Mouse (Mus musculus) gastrocnemius, adult 8-10 months (tissue): ENCODE data around the gene Creb3l4. TPM values are rescaled to one million over a fixed set of nuclear protein-coding genes. Genes with fewer than 3 reads are reported as not detected.
"Not testable (repeated sequence)": the region's sequence is repeated elsewhere in the genome, so short reads cannot be mapped to it uniquely, and the experiment has no call there.

Experiments used
- DNase-seq, 2 experiments: peaks; one replicate each; pipeline ENCODE4 v3.0.0; 2022; ENCODE audit warnings: low spot score in 2 of 2
- total RNA-seq, 4 experiments: library from RNA; stranded (reverse); gene quantifications; 2 replicates each; pipeline ENCODE4 v1.2.4; 2022

Creb3l4 gene
- not detected for total RNA-seq

DNA sequence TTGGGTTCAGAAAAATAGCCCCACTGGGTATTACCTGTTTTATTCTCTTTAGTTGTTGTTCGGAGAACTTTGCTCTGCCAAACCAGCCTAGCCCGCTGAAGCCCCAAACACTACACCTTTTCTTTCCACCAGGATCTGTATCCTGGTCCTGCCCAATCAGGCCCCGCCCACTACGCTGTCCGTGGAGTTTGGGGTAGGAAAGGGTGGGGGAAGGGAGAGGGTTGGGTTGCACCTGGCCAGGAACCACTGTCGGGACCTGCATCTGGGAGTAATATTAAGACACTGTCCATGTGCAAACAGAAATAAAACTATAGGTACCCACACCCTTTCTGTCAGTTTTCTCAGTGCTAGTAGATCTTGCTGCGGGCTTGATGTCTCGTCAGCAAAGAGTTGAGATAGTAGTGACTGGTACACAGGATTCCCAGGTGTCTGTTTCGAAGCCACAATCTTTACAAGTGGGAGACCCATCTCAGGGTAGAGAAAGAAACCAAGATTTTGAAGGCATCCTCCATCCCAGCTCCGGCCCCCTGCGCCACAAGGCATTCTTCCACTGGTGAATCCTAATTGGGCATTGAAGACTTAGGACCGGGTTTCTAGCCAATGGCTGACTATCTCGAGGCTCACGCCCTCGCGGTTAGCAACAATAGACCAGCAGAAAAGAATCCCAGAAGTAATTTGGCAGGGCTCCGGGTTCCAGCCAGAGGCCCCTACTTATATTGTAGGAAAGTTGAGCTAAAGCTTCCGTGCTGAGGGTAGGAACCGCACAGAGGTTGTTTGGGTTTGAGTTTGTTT lies at the start of gene Creb3l4:
Creb3l4 (minus strand) TSS at position 529 of the 792 bp plus-strand sequence.
- no peak for DNase-seq

DNA sequence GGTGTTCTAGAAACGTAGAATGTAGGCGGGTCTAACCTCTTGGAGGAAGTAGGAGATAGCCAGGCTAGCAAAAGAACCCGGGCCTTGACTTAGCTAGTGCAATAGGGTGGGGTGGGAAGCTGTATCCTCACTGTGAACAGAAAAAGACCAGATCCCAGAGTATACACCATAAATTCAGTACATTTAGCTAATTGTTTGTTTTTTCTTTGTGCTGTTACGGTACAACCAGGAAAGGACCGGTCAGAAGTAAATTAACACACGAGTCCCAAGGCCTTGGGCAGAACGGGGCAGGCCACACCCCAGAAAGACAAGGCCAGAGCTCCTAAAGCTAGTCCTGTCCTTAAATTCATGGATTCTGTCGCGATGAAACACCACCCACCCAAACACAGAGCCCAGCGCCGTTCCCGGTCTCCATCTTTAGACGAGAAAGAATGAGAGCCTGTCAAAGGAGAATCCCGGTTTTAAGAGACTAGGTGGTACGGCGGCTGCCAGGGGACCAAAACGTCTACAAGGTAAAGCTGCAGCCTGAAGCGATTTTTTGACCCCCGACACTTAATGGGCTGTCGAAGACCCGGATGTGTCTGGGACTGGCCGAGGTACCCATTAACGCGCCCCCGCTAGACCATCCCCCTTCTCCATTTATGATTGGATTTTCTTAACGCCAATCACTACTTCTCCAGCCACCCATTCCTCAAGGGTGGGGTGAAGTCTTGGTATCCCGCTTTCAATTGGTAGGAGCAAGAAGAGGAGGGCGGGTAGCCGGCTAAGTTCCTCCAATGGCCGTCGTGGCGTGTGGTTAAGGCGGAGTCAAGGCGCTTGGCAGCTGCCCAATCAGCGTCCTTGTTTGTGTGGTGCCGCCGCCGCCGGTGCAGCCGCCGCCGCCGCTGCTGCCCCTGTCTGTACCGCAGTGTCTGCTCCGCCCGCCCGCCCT lies 49.3 kb upstream of the Creb3l4 start, which contains the start of gene Gatad2b:
Gatad2b (plus strand) TSS at position 834 of the 931 bp plus-strand sequence.
- DNase-seq = peak; percentile 97 to 99

GRCm38 (mm10) chr3:90291982-90292344 lies 48.7 kb upstream of the Creb3l4 start:
- DNase-seq = no peak

DNA sequence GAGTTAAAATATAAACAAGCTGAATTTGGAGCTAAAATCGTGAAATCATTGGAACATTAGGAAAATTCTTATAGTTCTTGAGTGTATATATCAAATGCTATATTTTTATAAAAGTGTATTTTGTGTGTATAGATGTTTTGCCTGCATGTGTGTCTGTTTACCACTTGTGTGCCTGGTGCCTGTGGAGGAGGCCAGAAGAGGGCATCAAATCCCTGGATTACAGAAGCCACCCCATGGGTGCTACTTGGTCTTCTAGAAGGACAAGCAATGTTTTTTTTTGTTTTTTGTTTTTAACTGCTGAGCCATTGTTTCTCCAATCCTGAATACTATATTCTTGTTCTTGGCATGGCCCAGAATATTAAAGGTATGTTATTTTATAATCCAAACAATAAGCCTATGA lies 47.3 kb upstream of the Creb3l4 start:
- DNase-seq = no peak

DNA sequence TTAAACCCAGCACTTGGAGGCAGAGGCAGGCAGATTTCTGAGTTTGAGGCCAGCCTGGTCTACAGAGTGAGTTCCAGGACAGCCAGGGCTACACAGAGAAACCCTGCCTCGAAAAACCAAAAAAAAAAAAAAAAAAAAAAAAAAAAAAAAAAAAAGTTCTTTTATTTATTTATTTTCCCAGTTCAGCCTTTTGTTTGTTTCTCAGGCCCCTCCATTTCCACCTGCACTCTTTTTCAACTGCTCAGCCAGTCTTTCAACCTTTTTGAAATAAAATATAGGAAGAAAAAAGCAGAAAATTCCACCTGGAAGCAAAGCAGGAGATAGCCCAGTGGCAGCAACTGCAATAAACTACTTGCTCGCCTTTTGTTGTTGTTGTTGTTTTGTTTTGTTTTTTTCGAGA lies 46.1 kb upstream of the Creb3l4 start:
- not testable (repeated sequence) for DNase-seq

DNA sequence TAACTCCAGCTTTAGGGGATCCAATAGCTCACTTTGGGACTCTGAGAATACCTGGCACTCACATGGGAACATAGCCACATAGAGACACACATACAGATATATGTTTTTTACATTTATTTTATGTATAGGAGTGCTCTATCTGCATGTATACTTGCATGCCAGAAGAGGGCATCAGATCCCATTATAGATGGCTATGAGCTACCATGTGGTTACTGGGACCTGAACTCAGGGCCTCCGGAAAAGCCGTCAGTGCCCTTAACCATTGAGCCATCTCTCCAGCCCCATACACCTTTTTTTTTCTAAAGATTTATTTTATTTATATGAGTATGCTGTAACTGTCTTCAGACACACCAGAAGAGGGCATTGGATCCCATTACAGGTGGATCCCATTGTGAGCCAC lies 40.8 kb upstream of the Creb3l4 start:
- no peak for DNase-seq

- DNase-seq = no peak
Observed at GRCm38 (mm10) chr3:90280708-90281107, 37.4 kb upstream of the Creb3l4 start.

DNA sequence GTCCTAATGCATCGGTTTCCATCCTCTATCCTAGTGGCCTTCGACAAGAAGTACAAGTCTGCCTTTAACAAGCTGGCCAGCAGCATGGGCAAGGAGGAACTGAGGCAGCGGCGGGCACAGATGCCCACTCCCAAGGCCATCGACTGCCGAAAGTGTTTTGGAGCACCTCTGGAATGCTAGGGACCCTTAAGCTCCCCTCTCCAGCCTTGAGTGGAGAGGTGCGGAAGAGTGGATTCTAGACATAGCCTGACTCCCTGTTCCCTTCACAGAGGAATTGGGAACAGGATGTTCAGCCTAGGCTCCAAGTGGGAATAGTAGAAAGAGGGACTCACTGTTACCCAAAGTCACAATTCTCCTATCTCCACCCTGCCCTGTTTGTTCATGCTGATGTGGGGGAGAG lies 36.4 kb upstream of the Creb3l4 start:
- DNase-seq = no peak

DNA sequence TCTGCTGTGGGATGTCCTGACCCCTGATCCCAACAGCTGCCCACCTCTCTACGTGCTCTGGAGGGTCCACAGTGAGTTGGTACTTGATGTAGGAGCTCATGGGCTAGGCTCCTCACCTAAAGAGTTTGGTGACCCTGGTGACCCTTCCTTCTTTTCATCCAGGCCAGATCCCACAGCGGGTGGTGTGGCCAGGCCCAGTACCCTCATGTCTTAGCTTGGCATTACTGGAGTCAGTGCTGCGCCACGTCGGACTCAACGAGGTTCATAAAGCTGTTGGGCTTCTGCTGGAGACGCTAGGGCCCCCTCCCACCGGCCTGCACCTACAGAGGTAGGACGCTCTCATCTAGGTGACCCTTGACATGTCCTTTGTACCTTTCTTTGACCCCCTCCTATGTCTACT lies 35.9 kb upstream of the Creb3l4 start:
- no peak for DNase-seq

GRCm38 (mm10) chr3:90278211-90278610 lies 34.9 kb upstream of the Creb3l4 start:
- DNase-seq = no peak

DNA sequence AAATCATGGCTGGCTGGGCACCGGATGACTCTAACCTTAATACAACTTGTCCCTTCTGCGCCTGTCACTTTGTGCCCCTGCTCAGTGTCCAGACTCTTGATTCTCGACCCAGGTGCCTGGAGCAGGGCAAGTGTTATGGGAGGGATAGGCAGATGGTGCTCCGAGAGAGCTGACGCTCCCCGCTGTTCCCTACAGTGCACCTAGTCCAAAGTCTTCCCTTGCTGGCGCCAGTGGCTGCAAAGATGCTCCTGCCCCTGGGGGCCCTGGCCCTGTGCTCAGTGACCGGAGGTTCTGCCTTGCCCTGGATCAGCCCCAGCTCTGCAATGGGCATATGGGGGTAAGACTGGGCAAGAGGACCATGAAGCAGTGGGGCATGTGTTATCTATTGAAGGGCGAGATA lies 34.5 kb upstream of the Creb3l4 start:
- DNase-seq = no peak

DNA sequence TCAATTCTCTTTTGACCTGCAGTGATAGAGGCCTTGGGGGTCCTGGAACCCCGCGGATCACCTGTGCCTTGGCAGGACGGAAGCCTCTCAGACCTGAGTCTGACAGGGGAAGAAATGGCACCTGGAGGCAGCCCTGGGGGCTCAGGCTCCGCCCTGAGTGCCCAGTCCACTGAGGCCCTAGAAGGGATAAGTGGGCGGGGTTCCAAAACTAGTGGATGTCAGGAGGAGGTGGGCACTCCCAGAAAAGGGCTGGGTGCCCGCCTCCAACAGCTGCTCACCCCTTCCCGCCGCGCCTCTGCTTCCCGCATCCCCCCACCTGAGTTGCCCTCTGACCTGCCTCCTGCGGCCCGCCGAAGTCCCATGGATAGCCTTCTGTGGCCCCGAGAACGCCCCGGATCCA lies 33.5 kb upstream of the Creb3l4 start:
- DNase-seq = no peak

- DNase-seq = no peak
Observed at GRCm38 (mm10) chr3:90275286-90275685, 32.0 kb upstream of the Creb3l4 start.

DNA sequence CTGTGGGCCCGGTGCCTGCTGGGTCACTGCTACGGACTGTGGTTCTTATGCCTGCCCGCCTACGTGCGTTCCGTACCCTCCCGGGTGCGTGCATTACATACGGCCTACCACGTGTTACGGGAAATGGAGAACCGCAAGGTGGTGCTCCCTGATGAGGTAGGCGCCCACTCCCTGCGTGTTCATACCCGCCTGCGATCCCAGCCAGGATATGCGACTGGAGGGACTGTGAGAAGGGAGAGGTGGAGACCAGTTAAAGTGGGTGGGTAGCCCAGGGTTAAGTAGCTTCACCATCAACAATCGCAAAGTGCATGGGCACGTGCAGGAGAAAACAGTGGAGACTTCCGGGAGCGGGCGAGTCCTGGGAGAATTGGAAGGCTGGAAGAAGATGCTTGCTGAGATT lies 30.5 kb upstream of the Creb3l4 start:
- DNase-seq = no peak

DNA sequence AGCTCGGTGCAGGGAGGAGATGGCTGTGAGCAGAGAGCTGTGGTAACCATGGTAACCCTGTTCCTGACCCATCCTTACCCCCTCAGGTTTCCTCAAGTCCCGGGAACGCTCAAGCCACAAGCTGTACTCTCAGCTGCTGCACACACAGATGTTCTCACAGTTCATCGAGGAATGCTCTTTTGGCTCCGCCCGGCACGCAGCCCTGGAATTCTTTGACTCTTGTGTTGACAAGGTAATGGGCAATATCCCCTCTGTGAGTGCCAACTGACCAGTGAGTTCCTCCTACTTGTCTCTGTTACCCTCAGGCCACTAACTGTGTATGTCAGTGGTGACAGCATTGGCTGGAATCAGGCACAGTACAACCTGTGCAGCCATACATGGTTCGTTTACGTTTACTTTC lies 28.9 kb upstream of the Creb3l4 start:
- DNase-seq = no peak

- DNase-seq = no peak
Observed at GRCm38 (mm10) chr3:90270784-90271183, 27.5 kb upstream of the Creb3l4 start.

- DNase-seq = no peak
Observed at GRCm38 (mm10) chr3:90268971-90269370, 25.7 kb upstream of the Creb3l4 start.

- DNase-seq = no peak
Observed at GRCm38 (mm10) chr3:90268190-90268589, 24.9 kb upstream of the Creb3l4 start.

DNA sequence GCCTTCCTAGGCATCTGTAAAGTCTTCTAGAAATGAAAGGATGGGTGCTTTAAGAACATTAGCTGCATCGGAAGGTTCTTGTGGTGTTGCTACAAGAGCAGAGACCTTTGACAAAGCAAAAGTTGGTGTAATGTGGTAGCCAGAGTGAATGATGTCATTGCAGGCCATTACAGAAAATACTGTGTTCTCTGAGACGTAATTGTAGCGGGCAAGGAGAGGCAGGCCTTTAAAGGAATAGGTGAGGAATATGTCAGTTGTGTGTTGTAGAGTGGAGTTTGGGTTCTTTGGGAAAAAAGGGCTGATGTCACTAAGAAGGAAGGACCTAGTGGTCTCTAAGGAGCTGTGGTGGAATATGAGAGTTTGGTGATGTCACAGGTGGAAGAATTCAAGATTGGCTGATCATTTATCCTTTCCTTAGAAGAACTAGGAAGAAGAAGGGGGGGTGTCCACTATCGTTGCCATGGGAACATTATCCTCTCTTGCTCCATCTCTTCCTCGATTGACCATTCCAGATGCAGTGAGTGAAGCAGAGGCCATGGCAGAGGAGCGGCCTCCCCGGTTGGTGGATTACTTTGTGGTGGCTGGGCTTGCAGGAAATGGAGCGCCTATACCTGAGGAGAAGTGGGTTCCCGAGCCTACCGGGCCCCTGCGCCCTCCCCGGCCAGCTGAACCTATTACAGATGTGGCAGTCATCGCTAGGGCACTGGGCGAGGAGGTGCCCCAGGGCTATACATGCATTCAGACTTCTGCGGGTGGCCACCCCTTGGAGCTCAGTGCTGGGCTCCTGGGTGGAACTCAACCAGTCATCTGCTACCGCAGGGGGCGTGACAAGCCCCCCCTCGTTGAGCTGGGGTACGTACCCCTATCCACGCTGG lies 23.8 kb upstream of the Creb3l4 start:
- DNase-seq = no peak

- DNase-seq = peak; percentile 55 to 68
Observed at GRCm38 (mm10) chr3:90265932-90266741, 22.8 kb upstream of the Creb3l4 start.
